In genomic region chr2:52525876-52526592, GRCm38 (mm10) we compare ENCODE assay signal across 19 mouse cellular contexts.
A peak's percentile ranks its signal among the peaks of the same experiment; 100 is the strongest.
DNase-seq lines count a peak whose midpoint lies in the region; ATAC-seq and TF ChIP-seq lines count a peak whose summit lies in the region.
"Had no signal": no experiment of that assay in that cellular context is flagged by ENCODE, and none has a peak within 500 bp of the region (broad histone marks: within the 10 kb centered on the region; RNA-seq: fewer than 3 reads in every experiment).

No protein-coding gene starts in this region.

- H3K36me3 ChIP-seq in hindbrain, embryonic 13.5 days = 0 out of 2 replicates have a peak, but pooled peaks cover 4% of the 10 kb centered on the region
- H3K36me3 ChIP-seq: embryonic facial prominence, embryonic 12.5 days; G1E; heart, embryonic 15.5 days; liver, embryonic 13.5 days; neural tube, embryonic 12.5 days had no signal

- H3K4me2 ChIP-seq in hindbrain, embryonic 13.5 days = no peak overlapping the region
- H3K4me2 ChIP-seq: embryonic facial prominence, embryonic 12.5 days; heart, embryonic 15.5 days; hindbrain, embryonic 14.5 days; liver, embryonic 13.5 days; neural tube, embryonic 12.5 days had no signal

- H3K27ac ChIP-seq in layer of hippocampus, adult 2 months = peak overlapping the region; percentile 43; the same call in 1 of the 2 replicates
- H3K27ac ChIP-seq in hindbrain, embryonic 13.5 days = no peak overlapping the region
- H3K27ac ChIP-seq: embryonic facial prominence, embryonic 12.5 days; heart, embryonic 15.5 days; hindbrain, embryonic 14.5 days; liver, embryonic 13.5 days; neural tube, embryonic 12.5 days had no signal

- WGBS in hindbrain, embryonic 13.5 days = 92% methylated on average over 11 of the region's 11 CpGs

- H3K4me3 ChIP-seq in layer of hippocampus, adult 2 months = no peak overlapping the region
- H3K4me3 ChIP-seq in hindbrain, embryonic 13.5 days = no peak overlapping the region
- H3K4me3 ChIP-seq: embryonic facial prominence, embryonic 12.5 days; heart, embryonic 15.5 days; liver, embryonic 13.5 days; neural tube, embryonic 12.5 days had no signal

- TF ChIP-seq CTCF in layer of hippocampus, adult 2 months (conservative IDR thresholded peaks at IDR 0.05) = no peak

- DNase-seq in cerebellum, adult 9-10 months = no peak
- DNase-seq in layer of hippocampus, adult 2 months (ENCODE audit: low spot score in 2 of 2) = no peak
- DNase-seq in layer of hippocampus, adult 18-20 months (ENCODE audit: low spot score in 2 of 2) = no peak
- DNase-seq in adrenal gland, postnatal 36 days = peak; percentile 10 to 36
- DNase-seq in layer of hippocampus, postnatal 10 days (ENCODE audit: low spot score in 2 of 2) = no peak
- DNase-seq: cerebellum, postnatal 10 days; kidney, adult 11 months; kidney, postnatal 25 days; liver, embryonic 13.5 days; midbrain, embryonic 14.5 days; right cerebral cortex, postnatal 4 days had no signal

- no peaks in the 10 kb centered on the region for H3K9me3 ChIP-seq in hindbrain, embryonic 13.5 days
- H3K9me3 ChIP-seq: embryonic facial prominence, embryonic 12.5 days; G1E; heart, embryonic 15.5 days; liver, embryonic 13.5 days; neural tube, embryonic 12.5 days had no signal

- no peaks in the 10 kb centered on the region for H3K27me3 ChIP-seq in hindbrain, embryonic 13.5 days
- H3K27me3 ChIP-seq: embryonic facial prominence, embryonic 12.5 days; heart, embryonic 15.5 days; liver, embryonic 13.5 days; neural tube, embryonic 12.5 days had no signal

- H3K4me1 ChIP-seq in hindbrain, embryonic 13.5 days (replicated peaks) = no peaks in the 10 kb centered on the region
- H3K4me1 ChIP-seq: embryonic facial prominence, embryonic 12.5 days; heart, embryonic 15.5 days; neural tube, embryonic 12.5 days had no signal

- ATAC-seq in cerebellum, adult (ENCODE audit: insufficient number of reproducible peaks, low FRiP score, low TSS enrichment) = 0 out of 2 replicates have a peak, but pooled peaks have one; percentile 4
- peak; percentile 43 for ATAC-seq in megakaryocyte progenitor cell, adult 5-6 weeks (replicated peaks; ENCODE audit: poor library complexity)
- ATAC-seq in hindbrain, embryonic 13.5 days (ENCODE audit: low FRiP score) = no peak; the same call in 1 of the 2 replicates

- H3K9ac ChIP-seq in hindbrain, embryonic 13.5 days = no peak overlapping the region
- H3K9ac ChIP-seq: embryonic facial prominence, embryonic 12.5 days; heart, embryonic 15.5 days; hindbrain, embryonic 14.5 days; liver, embryonic 13.5 days; neural tube, embryonic 12.5 days had no signal

Comparison
In these comparisons a context has a peak if more than half of its experiments do, and no peak if none do; other contexts are left out.
1. DNase-seq: peak in adrenal gland, postnatal 36 days (2 of 2); none in cerebellum, adult 9-10 months (single experiment), layer of hippocampus, adult 2 months (0 of 2), layer of hippocampus, adult 18-20 months (0 of 2) and layer of hippocampus, postnatal 10 days (0 of 2).